Mouse (Mus musculus) CD4-positive, CD25-positive, alpha-beta regulatory T cell (primary cell): ENCODE data around the gene AC131692.1. TPM values are rescaled to one million over a fixed set of nuclear protein-coding genes. Genes with fewer than 3 reads are reported as not detected.

Experiments
- polyA plus RNA-seq: library from polyadenylated mRNA; unstranded; fragments of 100-300 nt; shearing (Covaris generic); gene quantifications from one replicate; pipeline ENCODE4 v1.2.1, GENCODE M21; 2017

The AC131692.1 gene
- not detected for polyA plus RNA-seq

GRCm38 (mm10) chr19:6094119-6094518 is at the start of gene AC131692.1:
Gene AC131692.1 (plus strand): TSS chr19:6094419.

GRCm38 (mm10) chr19:6046294-6047153 is 47.7 kb upstream of the AC131692.1 start, which contains the start of gene Syvn1:
Gene Syvn1 (plus strand): TSS chr19:6046576.

GRCm38 (mm10) chr19:6057313-6058096 is 36.7 kb upstream of the AC131692.1 start, which contains the start of the genes Mrpl49 and Fau:
Gene Mrpl49 (minus strand): TSS chr19:6057785.
Gene Fau (plus strand): TSS chr19:6057844.

GRCm38 (mm10) chr19:6061021-6061533 is 33.1 kb upstream of the AC131692.1 start, which contains the start of gene Znhit2:
Gene Znhit2 (plus strand): TSS chr19:6061192.

GRCm38 (mm10) chr19:6067724-6068415 is 26.3 kb upstream of the AC131692.1 start, which contains the start of gene Tm7sf2:
Gene Tm7sf2 (minus strand): TSS chr19:6068373.

GRCm38 (mm10) chr19:6076564-6077393 is 17.4 kb upstream of the AC131692.1 start, which contains the start of gene Vps51:
Gene Vps51 (minus strand): TSS chr19:6077231.

GRCm38 (mm10) chr19:6079983-6080480 is 14.2 kb upstream of the AC131692.1 start, which contains the start of gene Tmem262:
Gene Tmem262 (plus strand): TSS chr19:6080033.

GRCm38 (mm10) chr19:6082156-6082555 is 12.1 kb upstream of the AC131692.1 start, which contains the start of gene Gm28374:
Gene Gm28374 (minus strand): TSS chr19:6082256.

GRCm38 (mm10) chr19:6084478-6085248 is 9.6 kb upstream of the AC131692.1 start, which contains the start of the genes Zfpl1 and Cdca5:
Gene Zfpl1 (minus strand): TSS chr19:6084956.
Gene Cdca5 (plus strand): TSS chr19:6084983.

GRCm38 (mm10) chr19:6105586-6105985 is 11.4 kb downstream of the AC131692.1 start, which contains the start of gene Naaladl1:
Gene Naaladl1 (plus strand): TSS chr19:6105782.

GRCm38 (mm10) chr19:6117986-6118676 is 23.9 kb downstream of the AC131692.1 start, which contains the start of gene Sac3d1:
Gene Sac3d1 (minus strand): TSS chr19:6118650.

GRCm38 (mm10) chr19:6127760-6128341 is 33.6 kb downstream of the AC131692.1 start, which contains the start of gene Snx15:
Gene Snx15 (minus strand): TSS chr19:6128304.

GRCm38 (mm10) chr19:6140678-6141393 is 46.6 kb downstream of the AC131692.1 start, which contains the start of gene Batf2:
Gene Batf2 (plus strand): TSS chr19:6140983.

GRCm38 (mm10) chr19:6141394-6141749 is 47.2 kb downstream of the AC131692.1 start, which contains the start of gene Arl2:
Gene Arl2 (minus strand): TSS chr19:6141548.

